Mouse (Mus musculus) adrenal gland, postnatal 25 days (tissue): Measurements from ENCODE around the gene Acadvl. TPM values are rescaled to one million over a fixed set of nuclear protein-coding genes. Genes with fewer than 3 reads are reported as not detected.

Experiments
- DNase-seq: peaks from one replicate; pipeline ENCODE4 v3.0.0; 2021; ENCODE audit warnings: mixed read lengths
- long read RNA-seq: library from polyadenylated mRNA; stranded (forward); transcript quantifications from one replicate; pipeline ENCODE4 v2.0.0, GENCODE M21; 2021
- total RNA-seq: library from RNA; stranded (reverse); gene quantifications from 2 replicates; pipeline ENCODE4 v1.2.3, GENCODE M21; 2021

Gene Acadvl
- 391 and 422 TPM in 2 replicates for total RNA-seq
- long read RNA-seq, transcript Acadvl-201 (19 exons, 2,020 nt), result minor isoform, 9 of 1,374 reads
- long read RNA-seq, transcript Acadvl-202 (20 exons, 2,168 nt), result major isoform, 1,218 of 1,374 reads
- long read RNA-seq, partial matches to known transcripts, result 89 of 1,374 reads
- long read RNA-seq, other reads (novel, unspliced or antisense), result 57 of 1,374 reads

DNA sequence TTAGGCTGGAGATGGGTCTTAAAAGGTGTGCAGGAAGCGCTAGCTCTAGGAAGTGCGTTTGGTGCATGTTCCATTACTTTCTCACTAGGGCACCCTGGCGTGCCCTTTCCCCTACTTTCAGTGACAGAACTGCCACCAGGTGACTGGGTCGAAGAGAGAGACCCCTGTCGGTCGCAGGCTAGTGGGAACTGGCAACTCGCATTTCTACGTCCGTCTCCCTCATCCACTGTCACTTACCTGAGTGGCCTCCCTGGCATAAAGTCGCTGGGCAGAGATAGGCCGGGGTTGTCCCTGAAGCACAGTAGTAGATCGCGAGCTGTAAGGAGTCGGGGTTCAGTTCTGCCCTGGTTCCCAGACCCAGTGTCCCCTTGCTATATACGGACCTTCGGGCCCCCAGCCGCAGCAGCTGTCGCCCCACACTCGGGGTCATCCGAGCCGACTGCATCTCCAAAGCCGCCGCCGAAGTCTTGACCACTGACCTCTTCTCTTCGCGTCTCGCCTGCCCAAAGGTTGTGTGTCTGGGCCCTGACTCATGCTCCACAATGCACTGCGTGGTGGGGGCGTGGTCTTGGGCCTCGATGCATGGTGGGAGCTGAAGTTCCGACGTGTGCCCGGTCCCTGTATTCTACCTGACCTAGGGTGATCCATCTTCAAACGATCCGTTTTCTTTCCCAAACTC, at the start of gene Acadvl:
Acadvl (minus strand) TSS at position 532 of the 679 bp plus-strand sequence.
- DNase-seq, result peak; percentile 90

- no peak for DNase-seq
These were observed 47.8 kb upstream of the Acadvl start for GRCm38 (mm10) chr11:70063053-70063452.

DNA sequence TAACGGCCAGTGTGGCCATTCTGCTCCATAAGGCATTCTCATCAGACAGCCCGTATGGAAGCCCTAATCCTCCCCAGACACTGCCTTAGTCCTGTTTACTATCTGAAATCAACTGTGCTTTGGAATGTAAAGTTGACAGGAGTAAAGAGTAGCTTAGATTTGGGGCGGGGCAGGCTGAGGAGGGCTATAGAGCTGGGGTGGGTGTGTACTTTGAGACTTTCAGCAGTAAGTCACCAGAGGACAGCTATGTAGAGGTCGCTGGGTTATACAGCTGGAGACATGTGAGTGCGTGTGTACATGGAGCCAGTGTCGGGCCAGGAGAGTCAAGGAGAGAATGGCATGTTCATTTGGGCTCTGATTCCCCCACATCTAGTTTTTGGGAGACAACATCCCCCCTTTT, 44.7 kb upstream of the Acadvl start:
- DNase-seq, result no peak

GRCm38 (mm10) chr11:70057805-70058204, 42.6 kb upstream of the Acadvl start:
- DNase-seq, result no peak

DNA sequence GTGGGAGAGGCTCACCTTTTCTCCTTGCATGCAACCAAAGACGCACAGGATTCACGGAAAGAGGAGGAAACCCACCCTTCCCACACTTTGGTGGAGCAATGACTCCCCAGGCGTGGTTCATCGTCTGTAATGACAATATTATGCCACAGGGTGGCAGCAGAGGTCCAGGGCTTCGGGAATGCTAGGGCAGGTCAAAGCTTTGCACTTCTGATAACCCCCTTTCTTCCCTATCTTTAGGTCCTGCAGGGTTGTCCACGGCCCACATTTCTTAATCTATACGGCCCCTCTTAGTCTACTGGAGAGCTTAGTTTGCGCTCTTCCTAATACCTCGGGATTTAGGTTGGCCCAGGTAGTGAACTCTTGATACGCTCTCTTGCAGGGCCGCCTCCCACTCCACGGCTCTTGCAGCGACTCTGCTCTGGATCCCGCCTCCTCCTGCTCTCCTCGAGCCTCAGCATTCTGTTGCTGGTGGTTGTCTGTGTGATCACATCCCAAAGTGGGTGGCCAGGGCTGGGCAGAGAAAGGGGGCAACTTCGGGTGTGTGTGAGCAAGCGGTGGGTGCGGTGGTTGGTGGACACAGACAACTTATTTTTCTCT, 40.5 kb upstream of the Acadvl start:
- DNase-seq, result peak; percentile 72

GRCm38 (mm10) chr11:70053898-70054570, 38.8 kb upstream of the Acadvl start, which contains the start of gene Asgr1:
TSS of gene Asgr1 (plus strand) at chr11:70054085.
- no peak for DNase-seq

- no peak for DNase-seq
These were observed 37.9 kb upstream of the Acadvl start for GRCm38 (mm10) chr11:70053156-70053555.

DNA sequence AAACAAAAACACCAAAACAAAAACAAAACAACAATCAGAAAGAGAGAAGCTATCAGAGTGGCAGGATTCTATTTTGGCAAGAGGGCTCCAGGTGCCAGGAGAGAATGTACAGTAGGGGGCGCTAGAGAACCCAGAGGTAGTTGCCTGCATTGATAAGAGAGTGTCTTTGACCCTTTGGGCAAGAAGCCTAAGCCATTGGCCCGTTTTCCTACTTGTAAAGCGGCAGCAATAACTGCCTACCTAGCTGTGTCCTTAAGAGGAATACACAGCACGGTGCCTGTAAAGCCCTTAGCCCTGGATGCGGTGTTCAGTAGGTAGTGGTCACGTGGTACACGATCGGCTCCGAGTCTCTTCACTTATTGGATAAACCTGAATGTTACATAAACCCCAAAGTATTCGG, 34.6 kb upstream of the Acadvl start:
- no peak for DNase-seq

DNA sequence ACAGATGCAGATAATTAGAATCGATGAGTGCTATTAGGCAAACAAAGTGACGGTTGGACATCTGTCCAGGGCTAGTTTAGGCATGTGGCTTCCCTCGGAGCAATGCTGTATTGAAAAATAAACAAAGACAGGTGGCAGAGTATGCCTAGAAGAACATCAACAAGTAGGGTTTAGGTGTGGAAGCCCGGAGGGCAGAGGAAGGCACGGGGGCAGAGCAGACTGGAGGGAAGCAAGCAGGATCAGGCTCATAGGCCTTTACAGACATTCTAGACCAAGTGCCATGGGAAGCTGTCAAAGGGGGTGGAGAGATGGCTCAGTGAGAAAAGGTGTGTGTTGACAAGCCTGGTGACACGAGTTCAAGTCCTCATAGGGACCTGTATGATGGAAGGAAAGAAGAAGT, 34.2 kb upstream of the Acadvl start:
- DNase-seq, result no peak

DNA sequence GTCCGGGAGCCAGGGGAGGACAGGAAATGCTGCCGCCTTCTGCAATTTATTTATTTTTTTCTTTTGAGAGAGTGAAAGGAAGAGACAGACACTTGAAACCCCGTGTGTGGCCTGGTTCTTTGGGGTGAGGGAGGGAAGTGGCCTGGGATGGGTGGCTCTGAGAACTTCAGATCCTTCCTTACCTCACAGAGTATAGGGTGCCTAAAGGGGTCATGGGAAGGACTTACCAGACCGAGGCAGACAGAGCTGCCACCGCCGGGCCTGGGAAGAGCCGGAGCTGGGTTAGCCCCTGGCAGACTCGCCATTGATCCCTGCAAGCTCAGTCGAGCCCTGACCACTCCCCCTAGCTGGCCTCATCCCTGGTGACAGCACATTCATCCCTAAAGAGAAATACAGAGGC, 30.2 kb upstream of the Acadvl start:
- DNase-seq, result no peak

- no peak for DNase-seq
These were observed 28.5 kb upstream of the Acadvl start for GRCm38 (mm10) chr11:70043665-70044064.

- no peak for DNase-seq
These were observed 27.3 kb upstream of the Acadvl start for GRCm38 (mm10) chr11:70042309-70043085.

DNA sequence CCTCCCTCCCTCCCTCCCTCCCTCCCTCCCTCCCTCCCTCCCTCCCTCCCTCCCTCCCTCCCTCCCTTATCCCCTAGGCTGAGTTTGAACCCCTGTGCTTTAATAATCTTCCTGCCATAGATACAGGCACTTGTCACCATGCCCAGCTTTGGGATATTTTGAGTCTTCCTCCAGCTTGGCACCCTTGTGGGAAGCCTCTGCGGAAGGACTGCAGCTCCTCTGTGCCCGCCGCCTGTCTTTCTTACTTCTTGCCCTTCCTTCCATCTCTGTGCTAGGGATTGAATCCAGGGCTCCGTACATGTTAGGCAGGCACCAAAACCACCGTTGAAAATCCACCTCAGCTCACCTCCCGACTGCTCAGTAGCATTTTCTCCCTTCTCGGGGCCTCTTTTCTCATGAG, 25.0 kb upstream of the Acadvl start:
- no peak for DNase-seq

- no peak for DNase-seq
These were observed 24.4 kb upstream of the Acadvl start for GRCm38 (mm10) chr11:70039631-70040030.

DNA sequence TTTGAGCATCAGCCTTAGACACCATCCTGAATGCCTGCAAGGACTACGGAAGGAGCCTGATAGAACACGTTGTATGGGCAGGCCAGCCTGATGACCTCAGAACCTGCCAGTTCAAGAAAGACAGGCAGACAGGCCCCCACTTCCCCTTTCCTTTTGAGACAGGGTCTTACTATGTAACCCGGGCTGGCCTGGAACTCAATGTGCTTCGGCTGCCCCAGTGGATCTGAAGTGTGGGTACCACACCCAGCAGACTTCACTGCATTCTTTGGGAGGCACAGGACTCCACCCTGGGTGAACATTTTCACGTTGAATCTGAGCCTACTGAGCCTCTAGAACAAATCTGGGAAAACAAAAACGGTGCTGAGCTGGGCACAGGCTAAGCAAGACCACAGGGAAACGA, 23.0 kb upstream of the Acadvl start:
- DNase-seq, result no peak

GRCm38 (mm10) chr11:70031321-70031670, 16.1 kb upstream of the Acadvl start:
- DNase-seq, result no peak

- DNase-seq, result no peak
These were observed 15.6 kb upstream of the Acadvl start for GRCm38 (mm10) chr11:70030651-70031320.

- DNase-seq, result no peak
These were observed 14.8 kb upstream of the Acadvl start for GRCm38 (mm10) chr11:70029829-70030550.

- peak; percentile 56 for DNase-seq
These were observed 14.1 kb upstream of the Acadvl start for GRCm38 (mm10) chr11:70029130-70029801.

- DNase-seq, result no peak
These were observed 13.4 kb upstream of the Acadvl start for GRCm38 (mm10) chr11:70028401-70029129.
